Mouse (Mus musculus): ENCODE results near the gene Ubxn11. TPM values are rescaled to one million over a fixed set of nuclear protein-coding genes. Genes with fewer than 3 reads are reported as not detected.

Gene Ubxn11
- polyA plus RNA-seq, 1 experiment, result 457 TPM

DNA sequence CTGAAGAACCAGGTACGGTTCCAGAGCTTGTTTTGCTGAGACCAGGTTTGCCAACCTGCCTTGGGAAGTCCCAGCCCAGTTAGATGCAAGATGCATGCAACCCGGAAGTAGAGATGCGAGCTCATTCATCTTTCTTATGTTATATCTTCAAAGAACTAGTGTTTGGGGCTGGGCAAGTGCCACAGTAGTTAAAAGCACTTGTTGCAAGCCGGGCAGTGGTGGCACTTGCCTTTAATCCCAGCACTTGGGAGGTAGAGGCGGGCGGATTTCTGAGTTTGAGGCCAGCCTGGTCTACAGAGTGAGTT is 11.2 kb upstream of the Ubxn11 start:
- H3K27ac ChIP-seq (ENCODE audit: control insufficient read depth, insufficient read depth, low read depth, low read length), result no peak overlapping the region
- H3K36me3 ChIP-seq (ENCODE audit: control insufficient read depth, insufficient read depth, low read length), result no peaks in the 10 kb centered on the region
- H3K4me3 ChIP-seq (ENCODE audit: control insufficient read depth, low read depth, low read length), result no peak overlapping the region
- TF ChIP-seq POLR2A (IDR thresholded peaks at IDR 0.05; ENCODE audit: control insufficient read depth, low read depth, low read length) (no peak), CTCF (IDR thresholded peaks at IDR 0.05; ENCODE audit: control insufficient read depth, insufficient read depth, insufficient replicate concordance, low read depth, low read length) (no peak)
- H3K27me3 ChIP-seq (ENCODE audit: control insufficient read depth, insufficient read depth, low read length), result no peaks in the 10 kb centered on the region
- peaks cover 2% of the 10 kb centered on the region; the same call in 1 of the 2 replicates for H3K4me1 ChIP-seq (ENCODE audit: control insufficient read depth, insufficient read depth, low read length)

DNA sequence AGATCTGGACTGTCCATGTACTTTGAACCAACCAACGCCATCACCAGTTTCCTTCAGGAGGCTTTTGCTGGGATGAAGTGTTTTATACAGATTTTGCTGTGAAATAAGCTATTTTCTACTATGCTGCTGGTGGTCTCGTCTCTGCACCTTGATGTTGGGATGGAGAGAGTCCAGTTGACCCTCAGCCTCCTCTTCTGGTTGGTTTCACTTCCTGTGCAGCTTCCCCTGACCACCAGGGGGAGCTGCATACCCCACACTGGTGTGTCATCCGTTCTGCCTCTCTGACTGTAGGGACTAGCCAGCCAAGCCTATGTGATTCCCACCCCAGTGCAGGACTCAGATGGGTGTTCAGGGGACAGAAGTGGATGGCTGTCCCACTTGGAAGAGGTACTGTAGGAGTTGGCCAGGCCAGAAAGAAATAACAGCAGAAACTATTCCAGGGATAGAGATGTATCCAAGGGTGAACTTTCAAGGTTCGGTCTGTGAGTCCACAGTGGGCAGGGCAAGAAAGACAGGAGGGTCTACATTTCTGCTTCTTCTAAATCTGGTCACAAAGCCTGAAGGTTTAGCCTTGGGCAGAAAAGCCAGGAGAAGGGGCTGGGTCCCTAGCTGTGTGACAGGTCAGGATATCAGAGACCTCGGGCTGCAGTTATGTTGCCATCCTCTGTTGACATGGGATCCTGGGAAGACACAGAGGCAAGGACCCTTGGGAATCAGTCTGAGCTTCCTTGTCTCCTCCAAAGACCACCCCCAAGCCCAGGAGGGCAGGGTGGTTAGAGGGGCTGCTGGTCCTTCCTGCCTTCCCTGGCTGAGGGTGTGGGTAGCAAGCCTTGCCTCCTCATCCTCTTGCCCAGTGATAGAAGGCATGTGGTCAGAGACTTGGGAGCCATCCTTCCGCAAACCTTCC is 9.7 kb upstream of the Ubxn11 start:
- TF ChIP-seq POLR2A (IDR thresholded peaks at IDR 0.05; ENCODE audit: control insufficient read depth, low read depth, low read length), result no peak
- TF ChIP-seq CTCF (IDR thresholded peaks at IDR 0.05; ENCODE audit: control insufficient read depth, insufficient read depth, insufficient replicate concordance, low read depth, low read length), result peak; percentile 91
- Histone ChIP-seq H3K27ac (ENCODE audit: control insufficient read depth, insufficient read depth, low read depth, low read length) (no peak overlapping the region), H3K27me3 (ENCODE audit: control insufficient read depth, insufficient read depth, low read length) (no peaks in the 10 kb centered on the region)

DNA sequence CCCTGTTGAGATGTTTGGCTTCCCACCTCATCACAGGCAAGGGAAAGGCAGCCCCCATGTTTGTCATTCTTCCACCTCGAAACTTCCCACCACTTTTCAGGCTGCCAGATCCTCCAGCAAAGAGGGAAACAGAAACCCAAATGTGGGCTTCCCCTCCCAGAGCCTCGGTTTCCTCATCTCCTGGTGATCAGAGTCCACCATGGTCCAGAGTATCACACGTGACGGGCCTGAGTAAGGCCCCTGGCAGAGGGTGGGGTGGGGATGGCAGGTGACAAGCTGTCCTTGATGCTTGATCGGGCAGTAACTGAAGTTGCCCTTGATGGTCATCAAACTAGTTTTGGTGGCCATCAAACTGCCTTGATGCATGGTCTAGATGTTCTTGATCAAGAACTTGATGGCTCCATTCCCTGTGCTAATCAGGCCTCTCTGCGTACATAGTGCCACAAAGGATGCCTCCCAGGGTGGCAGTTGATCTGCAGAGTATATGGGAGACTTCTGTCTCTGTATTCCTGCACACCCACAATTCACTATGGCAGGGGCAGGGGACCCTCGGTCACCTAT is 8.3 kb upstream of the Ubxn11 start:
- TF ChIP-seq CTCF (IDR thresholded peaks at IDR 0.05; ENCODE audit: control insufficient read depth, insufficient read depth, insufficient replicate concordance, low read depth, low read length) (no peak), POLR2A (IDR thresholded peaks at IDR 0.05; ENCODE audit: control insufficient read depth, low read depth, low read length) (no peak)
- no peaks in the 10 kb centered on the region for H3K4me1 ChIP-seq (ENCODE audit: control insufficient read depth, insufficient read depth, low read length)
- H3K27ac ChIP-seq (ENCODE audit: control insufficient read depth, insufficient read depth, low read depth, low read length), result no peak overlapping the region
- H3K36me3 ChIP-seq (ENCODE audit: control insufficient read depth, insufficient read depth, low read length), result no peaks in the 10 kb centered on the region
- H3K27me3 ChIP-seq (ENCODE audit: control insufficient read depth, insufficient read depth, low read length), result no peaks in the 10 kb centered on the region
- H3K4me3 ChIP-seq (ENCODE audit: control insufficient read depth, low read depth, low read length), result no peak overlapping the region

More for the DNA sequence above, 9.7 kb upstream of the Ubxn11 start:
- H3K4me3 ChIP-seq (ENCODE audit: control insufficient read depth, low read depth, low read length), result no peak overlapping the region
- no peaks in the 10 kb centered on the region for H3K4me1 ChIP-seq (ENCODE audit: control insufficient read depth, insufficient read depth, low read length)
- H3K36me3 ChIP-seq (ENCODE audit: control insufficient read depth, insufficient read depth, low read length), result no peaks in the 10 kb centered on the region

DNA sequence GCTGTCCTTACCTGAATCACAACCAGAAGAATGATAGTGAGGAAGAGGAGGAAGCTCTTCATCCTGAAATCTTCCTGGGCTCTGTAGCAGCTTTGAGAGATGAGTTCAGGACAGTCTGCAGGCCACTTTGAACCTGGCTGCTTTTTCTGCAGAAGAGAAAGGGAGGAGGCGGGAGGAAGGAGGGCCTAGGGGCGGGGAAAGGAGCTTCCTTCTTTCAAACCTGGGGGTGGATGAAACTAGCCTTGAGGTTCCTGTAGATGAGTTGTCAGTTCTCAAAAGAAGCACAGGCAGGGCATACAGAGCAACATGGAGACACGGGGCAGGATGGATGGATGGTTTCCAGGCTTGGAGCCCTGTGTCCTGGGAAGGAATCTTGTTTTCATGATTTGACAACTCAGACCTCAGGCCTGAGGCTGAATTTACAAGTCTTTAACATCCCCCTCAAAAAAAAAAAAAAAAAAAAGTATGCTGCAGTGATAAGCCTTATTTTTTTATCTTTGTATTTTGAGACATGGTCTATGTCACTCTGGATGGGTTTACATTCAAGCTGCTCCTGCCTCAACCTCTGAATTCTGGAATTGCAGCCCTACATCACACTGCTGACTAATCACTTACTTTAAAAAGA is 7.3 kb upstream of the Ubxn11 start, which contains the start of gene Cd52:
Cd52 (minus strand) TSS at position 160 of the 625 bp plus-strand sequence.
- H3K4me1 ChIP-seq (ENCODE audit: control insufficient read depth, insufficient read depth, low read length), result no peaks in the 10 kb centered on the region
- H3K27ac ChIP-seq (ENCODE audit: control insufficient read depth, insufficient read depth, low read depth, low read length), result no peak within 1 kb of the TSS
- no peaks in the 10 kb centered on the region for H3K27me3 ChIP-seq (ENCODE audit: control insufficient read depth, insufficient read depth, low read length)
- no peak within 1 kb of the TSS for H3K4me3 ChIP-seq (ENCODE audit: control insufficient read depth, low read depth, low read length)
- H3K36me3 ChIP-seq (ENCODE audit: control insufficient read depth, insufficient read depth, low read length), result no peaks in the 10 kb centered on the region
- TF ChIP-seq CTCF (IDR thresholded peaks at IDR 0.05; ENCODE audit: control insufficient read depth, insufficient read depth, insufficient replicate concordance, low read depth, low read length) (no peak), POLR2A (IDR thresholded peaks at IDR 0.05; ENCODE audit: control insufficient read depth, low read depth, low read length) (no peak)

DNA sequence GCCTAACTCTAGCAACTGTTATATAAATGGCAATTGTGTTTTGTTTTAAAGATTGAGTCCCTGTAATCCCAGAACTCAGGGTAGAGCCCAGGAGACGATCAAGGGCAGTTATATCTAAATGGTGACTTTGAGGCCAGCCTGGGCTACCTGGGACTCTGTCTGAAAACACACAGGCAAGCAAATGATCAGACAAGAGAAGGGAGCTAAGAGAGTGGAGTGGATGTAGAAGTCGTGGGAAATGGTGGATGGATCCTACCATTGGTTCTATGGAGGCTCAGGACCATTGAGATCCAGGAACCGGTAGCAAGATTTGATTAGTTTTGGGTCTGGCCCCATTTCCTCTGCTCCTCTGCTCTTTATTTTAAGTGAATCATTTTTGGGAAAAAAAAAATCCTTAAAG is 6.2 kb upstream of the Ubxn11 start:
- Histone ChIP-seq H3K27me3 (ENCODE audit: control insufficient read depth, insufficient read depth, low read length) (no peaks in the 10 kb centered on the region), H3K36me3 (ENCODE audit: control insufficient read depth, insufficient read depth, low read length) (no peaks in the 10 kb centered on the region), H3K27ac (ENCODE audit: control insufficient read depth, insufficient read depth, low read depth, low read length) (no peak overlapping the region), H3K4me3 (ENCODE audit: control insufficient read depth, low read depth, low read length) (no peak overlapping the region), H3K4me1 (ENCODE audit: control insufficient read depth, insufficient read depth, low read length) (no peaks in the 10 kb centered on the region)
- TF ChIP-seq POLR2A (IDR thresholded peaks at IDR 0.05; ENCODE audit: control insufficient read depth, low read depth, low read length) (no peak), CTCF (IDR thresholded peaks at IDR 0.05; ENCODE audit: control insufficient read depth, insufficient read depth, insufficient replicate concordance, low read depth, low read length) (no peak)

DNA sequence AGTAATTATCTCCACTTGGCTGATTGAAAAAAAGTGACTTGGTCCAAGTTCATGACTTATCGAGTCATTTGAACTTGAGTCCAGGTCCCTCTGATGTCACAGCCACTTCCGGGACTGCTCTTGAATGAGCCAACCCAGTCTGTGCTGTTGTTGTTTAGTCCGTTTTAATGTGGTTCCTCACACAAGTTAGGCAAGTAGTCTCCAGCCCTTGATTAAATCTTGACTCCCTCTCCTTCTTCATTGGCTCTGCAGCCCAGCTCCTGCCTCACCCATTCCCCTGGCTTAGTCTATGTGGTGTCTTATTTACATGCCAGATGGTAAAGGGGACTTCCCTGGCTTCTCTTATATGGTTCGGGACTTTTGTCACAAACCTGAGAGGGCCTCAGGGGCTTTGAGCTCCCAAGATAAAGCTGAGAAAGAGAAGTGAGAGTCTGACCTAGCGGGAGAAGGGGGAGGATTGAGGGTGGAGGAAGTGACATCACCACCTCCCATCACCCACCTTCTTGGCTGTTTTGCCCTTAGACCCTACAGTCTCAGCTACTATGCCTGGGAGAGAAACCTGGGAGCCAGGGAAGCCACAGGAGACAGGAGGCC is 5.3 kb upstream of the Ubxn11 start:
- H3K27ac ChIP-seq (ENCODE audit: control insufficient read depth, insufficient read depth, low read depth, low read length), result no peak overlapping the region
- TF ChIP-seq CTCF (IDR thresholded peaks at IDR 0.05; ENCODE audit: control insufficient read depth, insufficient read depth, insufficient replicate concordance, low read depth, low read length), result no peak
- TF ChIP-seq POLR2A (IDR thresholded peaks at IDR 0.05; ENCODE audit: control insufficient read depth, low read depth, low read length), result no peak
- H3K4me3 ChIP-seq (ENCODE audit: control insufficient read depth, low read depth, low read length), result no peak overlapping the region
- no peaks in the 10 kb centered on the region for H3K4me1 ChIP-seq (ENCODE audit: control insufficient read depth, insufficient read depth, low read length)
- no peaks in the 10 kb centered on the region for H3K27me3 ChIP-seq (ENCODE audit: control insufficient read depth, insufficient read depth, low read length)
- H3K36me3 ChIP-seq (ENCODE audit: control insufficient read depth, insufficient read depth, low read length), result no peaks in the 10 kb centered on the region

DNA sequence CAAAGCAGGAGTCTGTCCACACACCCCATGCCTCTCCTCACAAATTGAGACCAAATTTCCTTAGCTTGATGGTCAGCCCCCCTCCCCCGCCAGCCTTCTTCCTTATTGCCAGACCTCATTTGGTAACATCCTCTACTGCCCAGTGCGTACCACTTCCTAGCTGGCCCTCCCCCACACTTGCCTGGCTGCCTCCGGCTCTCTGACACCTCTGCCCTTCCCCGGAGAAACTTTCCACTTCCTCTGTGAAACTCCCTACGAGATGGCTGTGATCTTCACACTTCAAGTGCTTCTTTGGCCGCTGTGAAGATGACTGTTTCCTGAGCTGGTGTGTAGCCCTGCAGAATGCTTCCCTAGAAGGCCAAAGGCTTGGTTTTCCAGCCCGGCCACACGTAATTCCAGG is 3.7 kb upstream of the Ubxn11 start:
- no peaks in the 10 kb centered on the region for H3K4me1 ChIP-seq (ENCODE audit: control insufficient read depth, insufficient read depth, low read length)
- H3K4me3 ChIP-seq (ENCODE audit: control insufficient read depth, low read depth, low read length), result no peak overlapping the region
- no peak for TF ChIP-seq POLR2A (IDR thresholded peaks at IDR 0.05; ENCODE audit: control insufficient read depth, low read depth, low read length)
- no peak for TF ChIP-seq CTCF (IDR thresholded peaks at IDR 0.05; ENCODE audit: control insufficient read depth, insufficient read depth, insufficient replicate concordance, low read depth, low read length)
- H3K27ac ChIP-seq (ENCODE audit: control insufficient read depth, insufficient read depth, low read depth, low read length), result no peak overlapping the region; the same call in 1 of the 2 replicates
- H3K36me3 ChIP-seq (ENCODE audit: control insufficient read depth, insufficient read depth, low read length), result no peaks in the 10 kb centered on the region
- H3K27me3 ChIP-seq (ENCODE audit: control insufficient read depth, insufficient read depth, low read length), result no peaks in the 10 kb centered on the region
